Mouse (Mus musculus) ES-E14 (cell line): ENCODE results near the gene Ift140.

Source experiments
- HCFC1 ChIP-seq: IDR thresholded peaks from 2 replicates; pipeline ENCODE4 v1.6.1; 2012; ENCODE audit warnings: low read length, inconsistent platforms, borderline replicate concordance; ENCODE audit not compliant: insufficient read depth
- MAFK ChIP-seq: IDR thresholded peaks from 2 replicates; pipeline ENCODE4 v1.6.1; 2014; ENCODE audit warnings: mild to moderate bottlenecking, low read depth, low read length, inconsistent platforms; ENCODE audit not compliant: insufficient read depth
- ZC3H11A ChIP-seq: IDR thresholded peaks from 2 replicates; pipeline ENCODE4 v1.6.1; 2012; ENCODE audit warnings: low read depth, mild to moderate bottlenecking, inconsistent platforms, low read length, borderline replicate concordance
- ZNF384 ChIP-seq: IDR thresholded peaks from 2 replicates; pipeline ENCODE4 v1.6.1; 2012; ENCODE audit warnings: low read depth, low read length, inconsistent platforms

- TF ChIP-seq ZNF384 (no peak), HCFC1 (no peak), ZC3H11A (no peak), MAFK (no peak)
These were observed 114.2 kb downstream of the Ift140 start for GRCm38 (mm10) chr17:25130060-25130459.
